Mouse (Mus musculus) small intestine, adult 2 months (tissue): ENCODE results near the gene Asic2. TPM values are rescaled to one million over a fixed set of nuclear protein-coding genes. Genes with fewer than 3 reads are reported as not detected.

ENCODE experiments used
- H3K27ac ChIP-seq: fragments of 200-500 bp; 2 replicates; pipeline ENCODE4 v1.5.1; 2012; ENCODE audit warnings: low read depth, low read length, control low read depth, inconsistent platforms; ENCODE audit not compliant: insufficient read depth
- H3K27me3 ChIP-seq: fragments of 200-500 bp; 2 replicates; pipeline ENCODE4 v1.6.1; 2012; ENCODE audit warnings: mild to moderate bottlenecking, moderate library complexity, low read length, inconsistent platforms; ENCODE audit not compliant: control insufficient read depth, insufficient read depth
- H3K36me3 ChIP-seq: fragments of 200-500 bp; 2 replicates; pipeline ENCODE4 v1.6.1; 2012; ENCODE audit warnings: mild to moderate bottlenecking, low read length, control low read depth, inconsistent platforms; ENCODE audit not compliant: control insufficient read depth, insufficient read depth
- H3K4me1 ChIP-seq: fragments of 200-500 bp; 2 replicates; pipeline ENCODE4 v1.6.1; 2012; ENCODE audit warnings: low read length, inconsistent platforms, mixed read lengths; ENCODE audit not compliant: control insufficient read depth, insufficient read depth, insufficient read length
- H3K4me3 ChIP-seq: fragments of 200-500 bp; 2 replicates; pipeline ENCODE4 v1.5.1; 2012; ENCODE audit warnings: low read depth, mild to moderate bottlenecking, control low read depth, inconsistent platforms, low read length, moderate library complexity
- CTCF ChIP-seq: fragments of 200-500 bp; IDR thresholded peaks from 2 replicates; pipeline ENCODE4 v1.5.1; 2012; ENCODE audit warnings: low read depth, mild to moderate bottlenecking, control low read depth, inconsistent platforms, low read length, moderate library complexity, mixed read lengths; ENCODE audit not compliant: insufficient replicate concordance, insufficient read length; ENCODE audit errors: extremely low read depth
- POLR2A ChIP-seq: fragments of 200-500 bp; IDR thresholded peaks from 2 replicates; pipeline ENCODE4 v1.6.1; 2012; ENCODE audit warnings: low read depth, mild to moderate bottlenecking, control low read depth, inconsistent platforms, low read length, moderate library complexity
- WGBS: fragments of 180-500 bp; shearing (Covaris S2); methylation state at CpG from one replicate; pipeline ENCODE4 v1.1.7; 2018; 5-methylcytosine and 5-hydroxymethylcytosine counted together
- polyA plus RNA-seq: library from polyadenylated mRNA; depleted of rRNA; stranded (reverse); fragments of >200 nt; gene quantifications from 2 replicates; pipeline ENCODE4 v1.2.3, GENCODE M21; 2012

Asic2 gene
- polyA plus RNA-seq, 1 experiment, result 1.4 TPM

- TF ChIP-seq POLR2A, result no peak
- TF ChIP-seq CTCF, result no peak
- H3K36me3 ChIP-seq, result no peaks in the 10 kb centered on the region
- no peak overlapping the region for H3K27ac ChIP-seq
- H3K4me3 ChIP-seq, result no peak overlapping the region
- whole genome bisulfite sequencing, result 80% methylated on average over 4 of the region's 4 CpGs
- no peaks in the 10 kb centered on the region for H3K27me3 ChIP-seq
- H3K4me1 ChIP-seq, result no peaks in the 10 kb centered on the region
Observed at GRCm38 (mm10) chr11:81323146-81323545, 645.1 kb downstream of the Asic2 start.

GRCm38 (mm10) chr11:81322466-81322865 lies 645.8 kb downstream of the Asic2 start:
- WGBS, result 87% methylated on average over 8 of the region's 8 CpGs

GRCm38 (mm10) chr11:81290041-81290440 lies 678.2 kb downstream of the Asic2 start:
- H3K4me3 ChIP-seq, result no peak overlapping the region
- H3K27ac ChIP-seq, result no peak overlapping the region
- no peak for TF ChIP-seq POLR2A
- TF ChIP-seq CTCF, result no peak
- no peaks in the 10 kb centered on the region for H3K4me1 ChIP-seq
- WGBS, result 30% methylated on average over 3 of the region's 3 CpGs
- H3K36me3 ChIP-seq, result no peaks in the 10 kb centered on the region
- no peaks in the 10 kb centered on the region for H3K27me3 ChIP-seq

More at GRCm38 (mm10) chr11:81322466-81322865, 645.8 kb downstream of the Asic2 start:
- Histone ChIP-seq H3K4me3 (no peak overlapping the region), H3K36me3 (no peaks in the 10 kb centered on the region), H3K27me3 (no peaks in the 10 kb centered on the region), H3K27ac (no peak overlapping the region), H3K4me1 (no peaks in the 10 kb centered on the region)
- TF ChIP-seq CTCF (no peak), POLR2A (no peak)

- Histone ChIP-seq H3K4me1 (no peaks in the 10 kb centered on the region), H3K36me3 (no peaks in the 10 kb centered on the region), H3K4me3 (no peak overlapping the region), H3K27me3 (no peaks in the 10 kb centered on the region), H3K27ac (no peak overlapping the region)
- 37% methylated on average over 6 of the region's 6 CpGs for WGBS
- TF ChIP-seq POLR2A (no peak), CTCF (no peak)
Observed at GRCm38 (mm10) chr11:81283185-81283584, 685.1 kb downstream of the Asic2 start.

GRCm38 (mm10) chr11:81280070-81280469 lies 688.2 kb downstream of the Asic2 start:
- H3K4me3 ChIP-seq, result no peak overlapping the region
- no peak for TF ChIP-seq POLR2A
- no peak for TF ChIP-seq CTCF
- WGBS, result 29% methylated on average over 2 of the region's 2 CpGs

GRCm38 (mm10) chr11:81277406-81277805 lies 690.9 kb downstream of the Asic2 start:
- Histone ChIP-seq H3K27me3 (no peaks in the 10 kb centered on the region), H3K4me1 (no peaks in the 10 kb centered on the region), H3K36me3 (no peaks in the 10 kb centered on the region), H3K4me3 (no peak overlapping the region), H3K27ac (no peak overlapping the region)
- WGBS, result 74% methylated on average over 5 of the region's 5 CpGs
- TF ChIP-seq POLR2A (no peak), CTCF (no peak)

More at GRCm38 (mm10) chr11:81280070-81280469, 688.2 kb downstream of the Asic2 start:
- Histone ChIP-seq H3K4me1 (no peaks in the 10 kb centered on the region), H3K27me3 (no peaks in the 10 kb centered on the region), H3K36me3 (no peaks in the 10 kb centered on the region), H3K27ac (no peak overlapping the region)

GRCm38 (mm10) chr11:81272677-81273418 lies 695.4 kb downstream of the Asic2 start:
- H3K27ac ChIP-seq, result no peak overlapping the region
- H3K4me3 ChIP-seq, result no peak overlapping the region
- no peaks in the 10 kb centered on the region for H3K4me1 ChIP-seq
- no peaks in the 10 kb centered on the region for H3K36me3 ChIP-seq
- no peaks in the 10 kb centered on the region for H3K27me3 ChIP-seq
- 86% methylated on average over 16 of the region's 16 CpGs for WGBS
- no peak for TF ChIP-seq CTCF
- TF ChIP-seq POLR2A, result no peak
